Mouse (Mus musculus): ENCODE data around the gene Tut4. TPM values are rescaled to one million over a fixed set of nuclear protein-coding genes. Genes with fewer than 3 reads are reported as not detected.

Tut4 gene
- polyA plus RNA-seq, 1 experiment from 2014 or later: 61.9 TPM

GRCm38 (mm10) chr4:108461262-108461903 is 2.2 kb downstream of the Tut4 start:
- Histone ChIP-seq H3K9ac (ENCODE audit: low read length) (peak overlapping the region; percentile 6; the same call in 1 of the 2 replicates), H3K27me3 (ENCODE audit: control insufficient read depth, insufficient read depth, low read length) (no peaks in the 10 kb centered on the region), H3K36me3 (ENCODE audit: control insufficient read depth, insufficient read depth, low read length) (0 out of 2 replicates have a peak, but pooled peaks cover 3% of the 10 kb centered on the region), H3K4me3 (ENCODE audit: low read depth, low read length) (peak overlapping the region; percentile 88), H3K27ac (ENCODE audit: low read depth, low read length) (no peak overlapping the region), H3K4me1 (ENCODE audit: control insufficient read depth, insufficient read depth, low read length) (peaks cover 10% of the 10 kb centered on the region), H3K9me3 (ENCODE audit: control insufficient read depth, low read length) (no peaks in the 10 kb centered on the region), H3K4me2 (peak overlapping the region; percentile 59)
- 74% methylated on average over 5 of the region's 5 CpGs for WGBS
- ATAC-seq (ENCODE audit: low FRiP score): no peak
- DNase-seq (ENCODE audit: low spot score, missing footprints): peak; percentile 85

- WGBS: 93% methylated on average over 2 of the region's 2 CpGs
Observed at GRCm38 (mm10) chr4:108473586-108473985, 14.4 kb downstream of the Tut4 start.

GRCm38 (mm10) chr4:108482776-108483175 is 23.6 kb downstream of the Tut4 start:
- peak; percentile 44 for DNase-seq (ENCODE audit: low spot score, missing footprints)
- ATAC-seq (ENCODE audit: low FRiP score): no peak
- no peaks in the 10 kb centered on the region for H3K27me3 ChIP-seq (ENCODE audit: control insufficient read depth, insufficient read depth, low read length)
- peaks cover 14% of the 10 kb centered on the region for H3K36me3 ChIP-seq (ENCODE audit: control insufficient read depth, insufficient read depth, low read length)
- no peaks in the 10 kb centered on the region for H3K9me3 ChIP-seq (ENCODE audit: control insufficient read depth, low read length)
- no peak overlapping the region for H3K27ac ChIP-seq (ENCODE audit: low read depth, low read length)
- no peak overlapping the region for H3K4me2 ChIP-seq
- H3K9ac ChIP-seq (ENCODE audit: low read length): no peak overlapping the region
- H3K4me1 ChIP-seq (ENCODE audit: control insufficient read depth, insufficient read depth, low read length): no peaks in the 10 kb centered on the region
- H3K4me3 ChIP-seq (ENCODE audit: low read depth, low read length): no peak overlapping the region

More at GRCm38 (mm10) chr4:108473586-108473985, 14.4 kb downstream of the Tut4 start:
- Histone ChIP-seq H3K4me1 (ENCODE audit: control insufficient read depth, insufficient read depth, low read length) (no peaks in the 10 kb centered on the region), H3K36me3 (ENCODE audit: control insufficient read depth, insufficient read depth, low read length) (no peaks in the 10 kb centered on the region), H3K4me3 (ENCODE audit: low read depth, low read length) (no peak overlapping the region), H3K9me3 (ENCODE audit: control insufficient read depth, low read length) (no peaks in the 10 kb centered on the region), H3K4me2 (no peak overlapping the region), H3K27me3 (ENCODE audit: control insufficient read depth, insufficient read depth, low read length) (no peaks in the 10 kb centered on the region), H3K9ac (ENCODE audit: low read length) (no peak overlapping the region), H3K27ac (ENCODE audit: low read depth, low read length) (no peak overlapping the region)
- ATAC-seq (ENCODE audit: low FRiP score): no peak
- DNase-seq (ENCODE audit: low spot score, missing footprints): peak; percentile 75

- H3K9me3 ChIP-seq (ENCODE audit: control insufficient read depth, low read length): no peaks in the 10 kb centered on the region
- H3K4me2 ChIP-seq: no peak overlapping the region
- no peak overlapping the region for H3K9ac ChIP-seq (ENCODE audit: low read length)
- no peaks in the 10 kb centered on the region for H3K27me3 ChIP-seq (ENCODE audit: control insufficient read depth, insufficient read depth, low read length)
- H3K4me1 ChIP-seq (ENCODE audit: control insufficient read depth, insufficient read depth, low read length): no peaks in the 10 kb centered on the region
- no peak overlapping the region for H3K27ac ChIP-seq (ENCODE audit: low read depth, low read length)
- ATAC-seq (ENCODE audit: low FRiP score): no peak
- peak; percentile 33 for DNase-seq (ENCODE audit: low spot score, missing footprints)
- no peak overlapping the region for H3K4me3 ChIP-seq (ENCODE audit: low read depth, low read length)
- H3K36me3 ChIP-seq (ENCODE audit: control insufficient read depth, insufficient read depth, low read length): peaks cover 14% of the 10 kb centered on the region
- 93% methylated on average over 4 of the region's 4 CpGs for WGBS
Observed at GRCm38 (mm10) chr4:108484230-108484629, 25.0 kb downstream of the Tut4 start.

GRCm38 (mm10) chr4:108503023-108503422 is 43.8 kb downstream of the Tut4 start:
- H3K4me3 ChIP-seq (ENCODE audit: low read depth, low read length): no peak overlapping the region
- no peaks in the 10 kb centered on the region for H3K27me3 ChIP-seq (ENCODE audit: control insufficient read depth, insufficient read depth, low read length)
- H3K4me1 ChIP-seq (ENCODE audit: control insufficient read depth, insufficient read depth, low read length): no peaks in the 10 kb centered on the region
- H3K9me3 ChIP-seq (ENCODE audit: control insufficient read depth, low read length): no peaks in the 10 kb centered on the region
- no peak overlapping the region for H3K4me2 ChIP-seq
- DNase-seq (ENCODE audit: low spot score, missing footprints) (no peak), ATAC-seq (ENCODE audit: low FRiP score) (no peak)
- 92% methylated on average over 2 of the region's 2 CpGs for WGBS
- no peak overlapping the region for H3K27ac ChIP-seq (ENCODE audit: low read depth, low read length)
- H3K36me3 ChIP-seq (ENCODE audit: control insufficient read depth, insufficient read depth, low read length): peaks cover 5% of the 10 kb centered on the region
- no peak overlapping the region for H3K9ac ChIP-seq (ENCODE audit: low read length)

- H3K27ac ChIP-seq (ENCODE audit: low read depth, low read length): no peak overlapping the region
- H3K27me3 ChIP-seq (ENCODE audit: control insufficient read depth, insufficient read depth, low read length): no peaks in the 10 kb centered on the region
- H3K36me3 ChIP-seq (ENCODE audit: control insufficient read depth, insufficient read depth, low read length): no peaks in the 10 kb centered on the region; the same call in 1 of the 2 replicates
- no peak overlapping the region for H3K4me2 ChIP-seq
- H3K9me3 ChIP-seq (ENCODE audit: control insufficient read depth, low read length): no peaks in the 10 kb centered on the region
- ATAC-seq (ENCODE audit: low FRiP score): no peak
- DNase-seq (ENCODE audit: low spot score, missing footprints): no peak
- WGBS: 94% methylated on average over 2 of the region's 2 CpGs
- no peak overlapping the region for H3K4me3 ChIP-seq (ENCODE audit: low read depth, low read length)
- H3K9ac ChIP-seq (ENCODE audit: low read length): no peak overlapping the region
- no peaks in the 10 kb centered on the region for H3K4me1 ChIP-seq (ENCODE audit: control insufficient read depth, insufficient read depth, low read length)
Observed at GRCm38 (mm10) chr4:108539701-108540100, 80.5 kb downstream of the Tut4 start.

- WGBS: 84% methylated on average over 1 of the region's 1 CpGs
- H3K4me3 ChIP-seq (ENCODE audit: low read depth, low read length): no peak overlapping the region
- no peak overlapping the region for H3K27ac ChIP-seq (ENCODE audit: low read depth, low read length)
- H3K36me3 ChIP-seq (ENCODE audit: control insufficient read depth, insufficient read depth, low read length): peaks cover 26% of the 10 kb centered on the region
- no peak for ATAC-seq (ENCODE audit: low FRiP score)
- H3K9ac ChIP-seq (ENCODE audit: low read length): no peak overlapping the region
- DNase-seq (ENCODE audit: low spot score, missing footprints): peak; percentile 80
- no peaks in the 10 kb centered on the region for H3K4me1 ChIP-seq (ENCODE audit: control insufficient read depth, insufficient read depth, low read length)
- H3K27me3 ChIP-seq (ENCODE audit: control insufficient read depth, insufficient read depth, low read length): no peaks in the 10 kb centered on the region
- H3K9me3 ChIP-seq (ENCODE audit: control insufficient read depth, low read length): no peaks in the 10 kb centered on the region
- H3K4me2 ChIP-seq: no peak overlapping the region
Observed at GRCm38 (mm10) chr4:108565026-108565425, 105.8 kb downstream of the Tut4 start.

GRCm38 (mm10) chr4:108572644-108573043 is 113.4 kb downstream of the Tut4 start:
- H3K4me1 ChIP-seq (ENCODE audit: control insufficient read depth, insufficient read depth, low read length): peaks cover 3% of the 10 kb centered on the region; the same call in 1 of the 2 replicates
- H3K27me3 ChIP-seq (ENCODE audit: control insufficient read depth, insufficient read depth, low read length): no peaks in the 10 kb centered on the region
- no peak for ATAC-seq (ENCODE audit: low FRiP score)
- 95% methylated on average over 3 of the region's 3 CpGs for WGBS
- no peak overlapping the region for H3K27ac ChIP-seq (ENCODE audit: low read depth, low read length)
- DNase-seq (ENCODE audit: low spot score, missing footprints): peak; percentile 69
- no peaks in the 10 kb centered on the region for H3K9me3 ChIP-seq (ENCODE audit: control insufficient read depth, low read length)
- no peak overlapping the region for H3K4me3 ChIP-seq (ENCODE audit: low read depth, low read length)
- H3K9ac ChIP-seq (ENCODE audit: low read length): no peak overlapping the region
- peaks cover 12% of the 10 kb centered on the region for H3K36me3 ChIP-seq (ENCODE audit: control insufficient read depth, insufficient read depth, low read length)
- no peak overlapping the region for H3K4me2 ChIP-seq

- peak within 1 kb of the TSS; percentile 84 for H3K4me3 ChIP-seq (ENCODE audit: low read depth, low read length)
- WGBS: under 1% methylated on average over 64 of the region's 64 CpGs
- ATAC-seq (ENCODE audit: low FRiP score) (peak; percentile 100), DNase-seq (ENCODE audit: low spot score, missing footprints) (peak; percentile 100)
- peaks cover 6% of the 10 kb centered on the region for H3K4me1 ChIP-seq (ENCODE audit: control insufficient read depth, insufficient read depth, low read length)
- H3K27me3 ChIP-seq (ENCODE audit: control insufficient read depth, insufficient read depth, low read length): no peaks in the 10 kb centered on the region
- no peaks in the 10 kb centered on the region; the same call in 1 of the 2 replicates for H3K36me3 ChIP-seq (ENCODE audit: control insufficient read depth, insufficient read depth, low read length)
- no peaks in the 10 kb centered on the region for H3K9me3 ChIP-seq (ENCODE audit: control insufficient read depth, low read length)
- peak within 1 kb of the TSS; percentile 82 for H3K9ac ChIP-seq (ENCODE audit: low read length)
- peak within 1 kb of the TSS; percentile 67 for H3K27ac ChIP-seq (ENCODE audit: low read depth, low read length)
- H3K4me2 ChIP-seq: peak within 1 kb of the TSS; percentile 79
Observed at GRCm38 (mm10) chr4:108578840-108579742, 119.9 kb downstream of the Tut4 start, which contains the start of the genes Prpf38a and Orc1. Gene Prpf38a, minus strand, starts transcription at chr4:108579336. Gene Orc1, plus strand, starts transcription at chr4:108579423.
